Mouse (Mus musculus) heart, postnatal 0 days (tissue): ENCODE results near the gene Pitx2. TPM values are rescaled to one million over a fixed set of nuclear protein-coding genes. Genes with fewer than 3 reads are reported as not detected.
A peak's percentile ranks its signal among the peaks of the same experiment; 100 is the strongest.

Experiments
- ATAC-seq: fragments of 200-750 bp; cut with Nextera tagmentation; 2 replicates; pipeline ENCODE4 v1.8.0; 2017; ENCODE audit warnings: low read depth, moderate number of reproducible peaks, moderate library complexity; ENCODE audit not compliant: insufficient read depth
- DNase-seq: peaks from one replicate; pipeline ENCODE4 v3.0.0-alpha.2; 2016; ENCODE audit warnings: low spot score
- H3K27ac ChIP-seq: fragments of 300-500 bp; sonication (generic); 2 replicates; pipeline ENCODE4 v1.5.1; 2014; ENCODE audit warnings: low read depth, mild to moderate bottlenecking
- H3K27me3 ChIP-seq: fragments of 300-500 bp; sonication (generic); 2 replicates; pipeline ENCODE4 v1.6.1; 2014; ENCODE audit warnings: low read length, mixed read lengths; ENCODE audit not compliant: control insufficient read depth, insufficient read depth
- H3K36me3 ChIP-seq: fragments of 300-500 bp; sonication (generic); replicated peaks from 2 replicates; pipeline ENCODE4 v1.6.1; 2014; ENCODE audit warnings: low read length, mixed read lengths; ENCODE audit not compliant: control insufficient read depth, insufficient read depth
- H3K4me1 ChIP-seq: fragments of 300-500 bp; sonication (generic); 2 replicates; pipeline ENCODE4 v1.6.1; 2014; ENCODE audit warnings: antibody characterized with exemption; ENCODE audit not compliant: control insufficient read depth, insufficient read depth
- H3K4me2 ChIP-seq: fragments of 300-500 bp; sonication (generic); 2 replicates; pipeline ENCODE4 v1.6.1; 2014; ENCODE audit warnings: low read depth, mild to moderate bottlenecking, low read length, moderate library complexity
- H3K4me3 ChIP-seq: fragments of 300-500 bp; sonication (generic); 2 replicates; pipeline ENCODE4 v1.5.1; 2014; ENCODE audit warnings: low read depth, low read length
- H3K9ac ChIP-seq: fragments of 300-500 bp; sonication (generic); replicated peaks from 2 replicates; pipeline ENCODE4 v1.6.1; 2014; ENCODE audit warnings: low read depth, low read length, mixed read lengths
- H3K9me3 ChIP-seq: fragments of 300-500 bp; sonication (generic); replicated peaks from 2 replicates; pipeline ENCODE4 v1.6.1; 2016; ENCODE audit warnings: low read length; ENCODE audit not compliant: control insufficient read depth
- CTCF ChIP-seq: IDR thresholded peaks from 2 replicates; pipeline ENCODE4 v1.5.1; 2016; ENCODE audit warnings: antibody characterized with exemption, control low read depth, low read depth
- EP300 ChIP-seq: IDR thresholded peaks from 2 replicates; pipeline ENCODE4 v1.6.1; 2016; ENCODE audit warnings: antibody characterized with exemption, low read depth
- WGBS: fragments of 180-500 bp; shearing (Covaris S2); extraction: QIAGEN DNeasy Blood & Tissue Kit; methylation state at CpG from one replicate; pipeline ENCODE4 v1.1.7; 2014; 5-methylcytosine and 5-hydroxymethylcytosine counted together
- polyA plus RNA-seq: library from polyadenylated mRNA; unstranded; fragments of >200 nt; fragmentation: Nextera tagmentation; extraction: Ambion mirVana; gene quantifications from 2 replicates; pipeline ENCODE4 v1.2.1, GENCODE M21; 2015
- total RNA-seq: library from RNA; depleted of rRNA; stranded (reverse); fragments of >200 nt; gene quantifications from 2 replicates; pipeline ENCODE4 v1.2.3, GENCODE M21; 2014; ENCODE audit warnings: low replicate concordance; rRNA removed

Gene Pitx2
- total and polyA plus RNA-seq, 2 experiments from 2014 or later = 3.9 to 13.0 TPM

GRCm38 (mm10) chr3:129258497-129258896 is 58.8 kb downstream of the Pitx2 start:
- TF ChIP-seq CTCF (peak; percentile 14; the same call in 1 of the 2 replicates), EP300 (no peak)
- DNase-seq (no peak), ATAC-seq (no peak)
- H3K36me3 ChIP-seq = no peaks in the 10 kb centered on the region
- WGBS = 69% methylated on average over 5 of the region's 5 CpGs
- no peaks in the 10 kb centered on the region for H3K27me3 ChIP-seq
- H3K4me3 ChIP-seq = no peak overlapping the region
- H3K4me2 ChIP-seq = no peak overlapping the region
- H3K4me1 ChIP-seq = no peaks in the 10 kb centered on the region
- H3K9ac ChIP-seq = no peak overlapping the region
- H3K9me3 ChIP-seq = no peaks in the 10 kb centered on the region
- H3K27ac ChIP-seq = no peak overlapping the region

Other genes with a start within 250 kb of the Pitx2 start
- 8.4 and 11.2 TPM in 2 replicates for gene Enpep, start 132.8 kb downstream of the Pitx2 start, total RNA-seq
- gene Enpep, start 132.8 kb downstream of the Pitx2 start, polyA plus RNA-seq = 8.3 and 9.0 TPM in 2 replicates